Mouse (Mus musculus) limb, embryonic 12.5 days (tissue): Measurements from ENCODE around the gene Fam183b. TPM values are rescaled to one million over a fixed set of nuclear protein-coding genes. Genes with fewer than 3 reads are reported as not detected.
"Not testable (repeated sequence)": the region's sequence is repeated elsewhere in the genome, so short reads cannot be mapped to it uniquely, and the experiment has no call there.

ENCODE experiments used
- ATAC-seq: fragments of 200-750 bp; cut with Nextera tagmentation; 2 replicates; pipeline ENCODE4 v1.8.0; 2017; ENCODE audit warnings: low read depth, moderate TSS enrichment; ENCODE audit not compliant: insufficient number of reproducible peaks, insufficient read depth, low FRiP score, low TSS enrichment
- H3K27ac ChIP-seq: fragments of 300-500 bp; sonication (generic); 2 replicates; pipeline ENCODE4 v1.5.1; 2016; ENCODE audit warnings: mild to moderate bottlenecking, moderate library complexity
- H3K27me3 ChIP-seq: fragments of 300-500 bp; sonication (generic); 2 replicates; pipeline ENCODE4 v1.6.1; 2016; ENCODE audit warnings: mild to moderate bottlenecking, moderate library complexity
- H3K36me3 ChIP-seq: fragments of 300-500 bp; sonication (generic); 2 replicates; pipeline ENCODE4 v1.6.1; 2016; ENCODE audit warnings: mild to moderate bottlenecking, moderate library complexity
- H3K4me1 ChIP-seq: fragments of 300-500 bp; sonication (generic); replicated peaks from 2 replicates; pipeline ENCODE4 v1.6.1; 2016
- H3K4me2 ChIP-seq: fragments of 300-500 bp; sonication (generic); 2 replicates; pipeline ENCODE4 v1.6.1; 2016; ENCODE audit warnings: mild to moderate bottlenecking, moderate library complexity
- H3K4me3 ChIP-seq: fragments of 300-500 bp; sonication (generic); replicated peaks from 2 replicates; pipeline ENCODE4 v1.5.1; 2016; ENCODE audit warnings: mild to moderate bottlenecking
- H3K9ac ChIP-seq: fragments of 300-500 bp; sonication (generic); replicated peaks from 2 replicates; pipeline ENCODE4 v1.6.1; 2016; ENCODE audit warnings: mild to moderate bottlenecking, moderate library complexity
- H3K9me3 ChIP-seq: fragments of 300-500 bp; sonication (generic); 2 replicates; pipeline ENCODE4 v1.6.1; 2016; ENCODE audit warnings: mild to moderate bottlenecking, moderate library complexity
- WGBS: fragments of 180-500 bp; shearing (Covaris S2); methylation state at CpG from one replicate; pipeline ENCODE4 v1.1.7; 2016; 5-methylcytosine and 5-hydroxymethylcytosine counted together
- polyA plus RNA-seq: library from polyadenylated mRNA; unstranded; fragments of >200 nt; fragmentation: Nextera tagmentation; extraction: Ambion mirVana; gene quantifications from 2 replicates; pipeline ENCODE4 v1.2.1, GENCODE M21; 2016

Fam183b gene
- not detected in 2 replicates for polyA plus RNA-seq

DNA sequence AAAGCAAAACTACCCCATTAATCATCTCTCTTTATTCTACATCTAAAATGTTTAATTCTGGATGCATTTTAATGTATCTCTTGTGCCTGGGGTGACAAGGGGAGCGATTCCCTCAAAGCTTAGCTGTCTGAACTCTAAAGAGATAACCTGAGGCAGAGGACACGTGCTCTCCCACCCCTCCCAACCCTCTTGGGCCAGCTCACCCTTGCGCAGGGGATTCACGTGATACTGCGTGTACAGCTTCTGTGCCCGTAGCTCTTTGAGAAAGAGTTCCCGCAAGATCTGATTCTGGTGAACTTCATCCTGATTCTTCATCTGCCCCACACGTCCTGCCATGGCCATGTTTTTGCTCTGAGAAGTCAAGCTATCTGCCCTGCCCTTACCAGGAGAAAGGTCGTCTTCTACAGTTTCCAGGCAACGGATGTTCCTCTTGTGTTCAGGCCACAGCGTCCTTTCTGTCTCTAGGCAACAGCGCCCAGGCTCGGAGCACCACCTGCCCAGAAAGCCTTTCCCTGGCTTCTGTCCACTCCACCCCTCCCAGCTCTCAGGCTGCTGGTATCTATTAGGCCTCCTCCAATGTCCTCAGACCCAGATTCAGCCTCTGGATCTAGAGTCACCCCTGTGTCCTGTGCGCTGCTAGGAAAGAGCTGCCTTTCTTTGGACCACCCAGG is at the start of gene Fam183b:
Fam183b (minus strand) TSS at position 403 of the 671 bp plus-strand sequence.
- 42% methylated on average over 14 of the region's 14 CpGs for WGBS
- Histone ChIP-seq H3K4me1 (no peaks in the 10 kb centered on the region), H3K27me3 (no peaks in the 10 kb centered on the region), H3K9ac (no peak within 1 kb of the TSS), H3K9me3 (no peaks in the 10 kb centered on the region), H3K36me3 (no peaks in the 10 kb centered on the region), H3K4me2 (no peak within 1 kb of the TSS), H3K27ac (no peak within 1 kb of the TSS), H3K4me3 (no peak within 1 kb of the TSS)
- 0 out of 2 replicates have a peak, but pooled peaks have one; percentile 42 for ATAC-seq

DNA sequence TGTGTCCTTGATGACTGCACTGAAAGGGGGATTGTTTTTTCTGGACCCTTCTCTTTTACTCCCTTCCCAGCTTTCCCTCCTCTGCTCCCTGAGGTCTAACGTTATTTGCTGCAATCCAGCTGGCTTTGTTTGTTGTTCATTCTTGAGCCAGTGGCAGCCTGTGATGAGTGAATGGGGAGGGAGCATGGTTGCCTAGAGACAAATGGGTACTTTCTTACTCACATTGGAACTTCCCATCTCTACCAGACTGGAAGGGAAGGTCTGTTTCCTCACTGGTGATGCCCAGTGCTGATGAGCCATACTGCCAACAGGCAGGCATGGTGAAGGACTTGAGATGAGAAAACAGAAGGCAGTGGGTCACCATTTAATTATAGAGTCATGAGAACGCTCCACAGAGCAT is 48.0 kb upstream of the Fam183b start:
- Histone ChIP-seq H3K9ac (no peak overlapping the region), H3K27me3 (no peaks in the 10 kb centered on the region), H3K4me3 (no peak overlapping the region), H3K27ac (no peak overlapping the region), H3K9me3 (no peaks in the 10 kb centered on the region), H3K36me3 (peaks cover 55% of the 10 kb centered on the region), H3K4me2 (no peak overlapping the region), H3K4me1 (peaks cover 6% of the 10 kb centered on the region)
- ATAC-seq = no peak
- 69% methylated on average over 2 of the region's 2 CpGs for WGBS

- 50% methylated on average over 9 of the region's 9 CpGs for WGBS
- ATAC-seq = no peak
- peaks cover 39% of the 10 kb centered on the region for H3K36me3 ChIP-seq
- peak overlapping the region; percentile 84 for H3K9ac ChIP-seq
- H3K4me3 ChIP-seq = peak overlapping the region; percentile 78
- no peaks in the 10 kb centered on the region for H3K9me3 ChIP-seq
- H3K4me1 ChIP-seq = peaks cover 6% of the 10 kb centered on the region
- H3K27me3 ChIP-seq = no peaks in the 10 kb centered on the region
- H3K4me2 ChIP-seq = peak overlapping the region; percentile 84
- H3K27ac ChIP-seq = no peak overlapping the region
Observed at GRCm38 (mm10) chr11:58847636-58848035, 45.9 kb upstream of the Fam183b start.

GRCm38 (mm10) chr11:58846919-58847461 is 45.2 kb upstream of the Fam183b start, which contains the start of gene Gm12258:
Gene Gm12258, plus strand, starts transcription at chr11:58847158.
- Histone ChIP-seq H3K36me3 (peaks cover 33% of the 10 kb centered on the region), H3K27ac (0 out of 2 replicates have a peak within 1 kb of the TSS, but pooled peaks have one; percentile 42), H3K27me3 (no peaks in the 10 kb centered on the region), H3K9ac (peak within 1 kb of the TSS; percentile 84), H3K4me2 (peak within 1 kb of the TSS; percentile 84), H3K4me1 (peaks cover 6% of the 10 kb centered on the region), H3K9me3 (no peaks in the 10 kb centered on the region), H3K4me3 (peak within 1 kb of the TSS; percentile 78)
- WGBS = under 1% methylated on average over 24 of the region's 24 CpGs
- ATAC-seq = peak; percentile 100

- ATAC-seq, H3K27ac ChIP-seq, H3K27me3 ChIP-seq, H3K9ac ChIP-seq, H3K4me1 ChIP-seq, H3K4me3 ChIP-seq, H3K36me3 ChIP-seq, H3K4me2 ChIP-seq, H3K9me3 ChIP-seq: not testable (repeated sequence)
Observed at GRCm38 (mm10) chr11:58838951-58839350, 37.2 kb upstream of the Fam183b start, which contains the start of gene Olfr311. Gene Olfr311, plus strand, starts transcription at chr11:58839251.

- 83% methylated on average over 3 of the region's 3 CpGs for WGBS
- not testable (repeated sequence) for H3K4me2 ChIP-seq, H3K36me3 ChIP-seq, H3K27me3 ChIP-seq, H3K4me1 ChIP-seq, H3K9ac ChIP-seq, ATAC-seq, H3K9me3 ChIP-seq, H3K4me3 ChIP-seq, H3K27ac ChIP-seq
Observed at GRCm38 (mm10) chr11:58832541-58832940, 30.8 kb upstream of the Fam183b start.

GRCm38 (mm10) chr11:58829764-58830163 is 28.0 kb upstream of the Fam183b start:
- no peak overlapping the region for H3K4me2 ChIP-seq
- no peaks in the 10 kb centered on the region for H3K36me3 ChIP-seq
- H3K9me3 ChIP-seq = no peaks in the 10 kb centered on the region
- H3K27me3 ChIP-seq = no peaks in the 10 kb centered on the region
- ATAC-seq = no peak
- H3K4me1 ChIP-seq = no peaks in the 10 kb centered on the region
- 82% methylated on average over 3 of the region's 3 CpGs for WGBS
- no peak overlapping the region for H3K4me3 ChIP-seq
- H3K9ac ChIP-seq = no peak overlapping the region
- H3K27ac ChIP-seq = no peak overlapping the region

- not testable (repeated sequence) for H3K9me3 ChIP-seq, ATAC-seq, H3K4me1 ChIP-seq, H3K4me3 ChIP-seq, H3K27ac ChIP-seq, H3K4me2 ChIP-seq, H3K27me3 ChIP-seq, H3K36me3 ChIP-seq, H3K9ac ChIP-seq
Observed at GRCm38 (mm10) chr11:58828937-58829336, 27.2 kb upstream of the Fam183b start, which contains the start of gene Olfr312. Gene Olfr312, plus strand, starts transcription at chr11:58829237.

GRCm38 (mm10) chr11:58815676-58816075 is 13.9 kb upstream of the Fam183b start:
- WGBS = 90% methylated on average over 1 of the region's 1 CpGs
- no peaks in the 10 kb centered on the region for H3K9me3 ChIP-seq
- no peak overlapping the region for H3K4me2 ChIP-seq
- H3K9ac ChIP-seq = no peak overlapping the region
- no peaks in the 10 kb centered on the region for H3K36me3 ChIP-seq
- H3K4me1 ChIP-seq = no peaks in the 10 kb centered on the region
- no peak overlapping the region for H3K27ac ChIP-seq
- no peak for ATAC-seq
- H3K27me3 ChIP-seq = no peaks in the 10 kb centered on the region
- no peak overlapping the region for H3K4me3 ChIP-seq

DNA sequence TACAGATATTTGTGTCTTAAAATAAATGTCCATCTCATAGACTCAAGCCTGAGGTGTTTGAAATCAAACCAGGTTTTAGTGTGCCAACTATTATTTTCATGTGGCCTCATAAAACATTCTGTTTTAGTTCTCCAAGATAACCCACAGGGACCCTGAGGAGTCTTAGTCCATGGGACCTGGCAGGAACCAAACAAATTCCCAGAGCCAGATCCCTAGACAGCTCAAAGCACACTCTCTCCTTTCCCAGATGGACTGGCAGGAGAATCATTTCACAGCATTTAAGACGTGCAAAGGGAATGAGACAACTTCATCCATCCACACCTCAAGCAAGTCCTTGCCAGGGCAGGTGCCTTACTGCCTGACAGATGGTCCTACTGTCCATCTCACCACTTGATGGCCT is 12.9 kb upstream of the Fam183b start, which contains the start of gene Olfr313:
Olfr313 (plus strand) TSS at position 301 of the 400 bp plus-strand sequence.
- not testable (repeated sequence) for H3K27ac ChIP-seq, H3K36me3 ChIP-seq, H3K9ac ChIP-seq, ATAC-seq, H3K4me3 ChIP-seq, H3K27me3 ChIP-seq, H3K4me1 ChIP-seq, H3K9me3 ChIP-seq, H3K4me2 ChIP-seq
- WGBS = 50% methylated on average over 1 of the region's 1 CpGs

DNA sequence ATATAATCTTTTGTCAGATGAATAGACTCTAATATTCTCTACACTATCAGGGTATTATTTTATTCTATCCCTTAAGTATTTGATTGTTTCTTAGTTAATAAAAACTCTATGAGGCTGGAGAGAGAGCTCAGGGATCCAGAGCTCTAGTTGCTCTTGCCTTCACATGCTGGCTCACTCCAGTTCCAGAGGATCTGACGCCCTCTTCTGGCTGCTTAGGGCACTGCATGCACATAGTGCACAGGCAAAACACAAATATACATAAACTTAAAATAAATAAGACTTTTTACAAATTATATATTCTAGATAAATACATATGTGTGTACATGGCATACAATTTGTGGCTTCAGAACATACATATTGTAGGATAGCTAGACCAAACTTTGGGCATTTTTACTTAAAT is 10.2 kb upstream of the Fam183b start:
- Histone ChIP-seq H3K4me1 (no peaks in the 10 kb centered on the region), H3K27ac (no peak overlapping the region), H3K9me3 (no peaks in the 10 kb centered on the region), H3K4me3 (no peak overlapping the region), H3K36me3 (no peaks in the 10 kb centered on the region), H3K9ac (no peak overlapping the region), H3K4me2 (no peak overlapping the region), H3K27me3 (peaks cover 5% of the 10 kb centered on the region; the same call in 1 of the 2 replicates)
- 7% methylated on average over 1 of the region's 1 CpGs for WGBS
- ATAC-seq = no peak
